12 mouse cellular contexts compared by ENCODE assay signal in genomic region chr9:13556696-13557095, GRCm38 (mm10).
"Had no signal": no experiment of that assay in that cellular context is flagged by ENCODE, and none has a peak within 500 bp of the region (broad histone marks: within the 10 kb centered on the region; RNA-seq: fewer than 3 reads in every experiment).

No protein-coding gene starts in this region.

- H3K27me3 ChIP-seq: limb, embryonic 13.5 days; midbrain, embryonic 15.5 days; neural tube, embryonic 13.5 days had no signal

- H3K9ac ChIP-seq: limb, embryonic 13.5 days; liver, embryonic 14.5 days; midbrain, embryonic 15.5 days; neural tube, embryonic 13.5 days had no signal

- H3K4me1 ChIP-seq: midbrain, embryonic 15.5 days had no signal

- H3K9me3 ChIP-seq: limb, embryonic 13.5 days; midbrain, embryonic 15.5 days; neural tube, embryonic 13.5 days had no signal

- H3K27ac ChIP-seq: kidney, postnatal 0 days; limb, embryonic 13.5 days; liver, embryonic 14.5 days; midbrain, embryonic 15.5 days had no signal

- H3K4me3 ChIP-seq: limb, embryonic 13.5 days; midbrain, embryonic 15.5 days; neural tube, embryonic 13.5 days had no signal

- ATAC-seq: midbrain, embryonic 15.5 days had no signal

- H3K36me3 ChIP-seq: limb, embryonic 13.5 days; midbrain, embryonic 15.5 days; neural tube, embryonic 13.5 days had no signal

- DNase-seq: kidney, adult 11 months; kidney, adult 9 months; kidney, postnatal 36 days; left cerebral cortex, postnatal 4 days; lung, adult 18-20 months; lung, postnatal 36 days; thymus, postnatal 14 days had no signal
